Mouse (Mus musculus): Measurements from ENCODE around the gene C530025M09Rik. TPM values are rescaled to one million over a fixed set of nuclear protein-coding genes. Genes with fewer than 3 reads are reported as not detected.

Gene C530025M09Rik
- polyA plus RNA-seq, 1 experiment from 2014 or later = not detected

- no peak for ATAC-seq (ENCODE audit: insufficient read depth, low FRiP score)
- no peak overlapping the region for H3K4me2 ChIP-seq (ENCODE audit: low read depth, low read length)
- 69% methylated on average over 2 of the region's 2 CpGs for WGBS
Measured at GRCm38 (mm10) chr2:149839666-149840065, 8.7 kb upstream of the C530025M09Rik start.

DNA sequence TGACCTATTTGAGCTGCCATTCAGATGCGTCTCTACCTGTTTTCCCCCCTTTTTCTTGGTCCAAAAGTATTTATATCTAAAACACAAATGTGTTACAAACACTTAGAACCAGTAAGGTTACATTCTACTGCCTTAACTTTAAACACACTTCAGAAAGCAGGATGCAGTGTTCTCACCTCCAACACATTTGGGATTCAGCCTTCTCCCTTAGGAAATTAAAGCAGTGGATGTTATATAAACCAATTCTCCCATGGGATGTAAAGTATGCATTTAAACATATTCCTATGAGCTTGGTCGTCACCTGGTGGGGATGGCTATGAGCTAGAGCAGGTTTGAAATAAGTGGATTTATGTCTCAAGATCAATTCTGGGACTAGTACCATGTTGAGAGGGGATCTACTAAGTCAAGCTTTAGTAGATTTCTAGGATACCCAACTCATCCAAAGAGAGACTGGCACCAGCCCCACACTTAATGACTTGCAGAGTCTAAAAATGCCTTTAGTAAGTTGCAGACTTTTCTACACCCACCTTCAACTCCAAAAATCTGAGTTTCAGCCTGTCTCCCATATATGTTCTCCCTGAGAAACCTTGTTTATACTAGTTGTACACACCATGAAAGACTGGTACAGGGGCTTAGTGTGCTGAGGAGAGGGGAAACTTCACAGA is 5.6 kb upstream of the C530025M09Rik start:
- H3K27ac ChIP-seq (ENCODE audit: low read length) = no peak overlapping the region
- no peaks in the 10 kb centered on the region for H3K9me3 ChIP-seq (replicated peaks; ENCODE audit: control insufficient read depth, low read length)
- 81% methylated on average over 2 of the region's 2 CpGs for WGBS
- peaks cover 4% of the 10 kb centered on the region; the same call in 1 of the 2 replicates for H3K4me1 ChIP-seq (ENCODE audit: control insufficient read depth, insufficient read depth, low read length)
- H3K27me3 ChIP-seq (ENCODE audit: control insufficient read depth, insufficient read depth, low read length) = peaks cover 10% of the 10 kb centered on the region; the same call in 1 of the 2 replicates
- H3K4me3 ChIP-seq (replicated peaks; ENCODE audit: low read length) = no peak overlapping the region
- no peak for ATAC-seq (ENCODE audit: insufficient read depth, low FRiP score)
- H3K4me2 ChIP-seq (ENCODE audit: low read depth, low read length) = no peak overlapping the region
- no peaks in the 10 kb centered on the region for H3K36me3 ChIP-seq (ENCODE audit: control insufficient read depth, insufficient read depth, low read length)
- no peak overlapping the region for H3K9ac ChIP-seq (ENCODE audit: low read length)

More at GRCm38 (mm10) chr2:149839666-149840065, 8.7 kb upstream of the C530025M09Rik start:
- Histone ChIP-seq H3K9me3 (replicated peaks; ENCODE audit: control insufficient read depth, low read length) (no peaks in the 10 kb centered on the region), H3K4me1 (ENCODE audit: control insufficient read depth, insufficient read depth, low read length) (no peaks in the 10 kb centered on the region), H3K36me3 (ENCODE audit: control insufficient read depth, insufficient read depth, low read length) (no peaks in the 10 kb centered on the region), H3K9ac (ENCODE audit: low read length) (no peak overlapping the region), H3K27me3 (ENCODE audit: control insufficient read depth, insufficient read depth, low read length) (no peaks in the 10 kb centered on the region), H3K4me3 (replicated peaks; ENCODE audit: low read length) (no peak overlapping the region), H3K27ac (ENCODE audit: low read length) (no peak overlapping the region)

- H3K27ac ChIP-seq (ENCODE audit: low read length) = no peak overlapping the region
- H3K4me3 ChIP-seq (replicated peaks; ENCODE audit: low read length) = no peak overlapping the region
- H3K9ac ChIP-seq (ENCODE audit: low read length) = no peak overlapping the region
- H3K36me3 ChIP-seq (ENCODE audit: control insufficient read depth, insufficient read depth, low read length) = no peaks in the 10 kb centered on the region
- H3K9me3 ChIP-seq (replicated peaks; ENCODE audit: control insufficient read depth, low read length) = no peaks in the 10 kb centered on the region
- H3K4me1 ChIP-seq (ENCODE audit: control insufficient read depth, insufficient read depth, low read length) = peaks cover 12% of the 10 kb centered on the region
- H3K4me2 ChIP-seq (ENCODE audit: low read depth, low read length) = no peak overlapping the region
- ATAC-seq (ENCODE audit: insufficient read depth, low FRiP score) = no peak
- WGBS = 93% methylated on average over 1 of the region's 1 CpGs
- peaks cover 24% of the 10 kb centered on the region for H3K27me3 ChIP-seq (ENCODE audit: control insufficient read depth, insufficient read depth, low read length)
Measured at GRCm38 (mm10) chr2:149835091-149835490, 4.1 kb upstream of the C530025M09Rik start.

GRCm38 (mm10) chr2:149832301-149832700 is 1.3 kb upstream of the C530025M09Rik start:
- 13% methylated on average over 5 of the region's 5 CpGs for WGBS
- Histone ChIP-seq H3K27ac (ENCODE audit: low read length) (no peak overlapping the region), H3K9ac (ENCODE audit: low read length) (no peak overlapping the region), H3K9me3 (replicated peaks; ENCODE audit: control insufficient read depth, low read length) (no peaks in the 10 kb centered on the region), H3K4me2 (ENCODE audit: low read depth, low read length) (0 out of 2 replicates have a peak overlapping the region, but pooled peaks have one; percentile 91), H3K4me3 (replicated peaks; ENCODE audit: low read length) (peak overlapping the region; percentile 57; the same call in 1 of the 2 replicates), H3K36me3 (ENCODE audit: control insufficient read depth, insufficient read depth, low read length) (no peaks in the 10 kb centered on the region), H3K27me3 (ENCODE audit: control insufficient read depth, insufficient read depth, low read length) (peaks cover 37% of the 10 kb centered on the region), H3K4me1 (ENCODE audit: control insufficient read depth, insufficient read depth, low read length) (peaks cover 14% of the 10 kb centered on the region)
- no peak for ATAC-seq (ENCODE audit: insufficient read depth, low FRiP score)

GRCm38 (mm10) chr2:149831459-149832245 is 639 bp upstream of the C530025M09Rik start:
- Histone ChIP-seq H3K9me3 (replicated peaks; ENCODE audit: control insufficient read depth, low read length) (no peaks in the 10 kb centered on the region), H3K36me3 (ENCODE audit: control insufficient read depth, insufficient read depth, low read length) (no peaks in the 10 kb centered on the region), H3K4me1 (ENCODE audit: control insufficient read depth, insufficient read depth, low read length) (peaks cover 14% of the 10 kb centered on the region), H3K4me2 (ENCODE audit: low read depth, low read length) (peak overlapping the region; percentile 91), H3K4me3 (replicated peaks; ENCODE audit: low read length) (peak overlapping the region; percentile 57), H3K27ac (ENCODE audit: low read length) (no peak overlapping the region), H3K27me3 (ENCODE audit: control insufficient read depth, insufficient read depth, low read length) (peaks cover 37% of the 10 kb centered on the region), H3K9ac (ENCODE audit: low read length) (peak overlapping the region; percentile 63; the same call in 1 of the 2 replicates)
- WGBS = 2% methylated on average over 29 of the region's 29 CpGs
- no peak for ATAC-seq (ENCODE audit: insufficient read depth, low FRiP score)

DNA sequence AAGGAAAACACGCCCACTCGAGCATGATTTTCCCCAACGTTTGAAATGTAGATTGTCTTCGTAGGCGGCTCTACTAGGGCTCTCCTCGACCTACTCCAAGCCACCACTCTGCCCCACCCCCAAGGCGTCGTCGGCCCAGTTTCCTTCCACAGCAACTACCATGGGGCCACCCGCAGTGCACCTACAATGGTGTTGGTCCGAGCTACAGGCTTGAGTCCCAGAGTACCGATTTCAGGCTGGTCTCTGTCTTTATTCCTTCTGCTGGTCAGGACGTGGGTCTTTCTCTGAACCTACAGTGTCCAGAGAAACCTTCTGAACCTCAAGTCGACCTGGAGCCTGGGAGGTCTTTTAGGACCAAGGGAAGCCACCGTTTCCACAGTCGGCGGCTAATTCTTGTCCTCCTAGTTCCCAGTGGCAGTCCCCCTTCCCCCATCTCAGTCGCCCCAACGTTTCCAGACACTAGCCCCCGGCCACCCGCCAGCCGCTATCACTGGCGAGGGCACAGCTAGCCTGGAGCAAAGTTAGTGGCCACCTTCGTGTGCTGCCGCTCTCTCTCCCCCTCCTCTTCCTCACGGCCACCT is 968 bp downstream of the C530025M09Rik start:
- ATAC-seq (ENCODE audit: insufficient read depth, low FRiP score) = peak; percentile 42; the same call in 1 of the 2 replicates
- peak overlapping the region; percentile 63 for H3K9ac ChIP-seq (ENCODE audit: low read length)
- WGBS = 4% methylated on average over 26 of the region's 26 CpGs

DNA sequence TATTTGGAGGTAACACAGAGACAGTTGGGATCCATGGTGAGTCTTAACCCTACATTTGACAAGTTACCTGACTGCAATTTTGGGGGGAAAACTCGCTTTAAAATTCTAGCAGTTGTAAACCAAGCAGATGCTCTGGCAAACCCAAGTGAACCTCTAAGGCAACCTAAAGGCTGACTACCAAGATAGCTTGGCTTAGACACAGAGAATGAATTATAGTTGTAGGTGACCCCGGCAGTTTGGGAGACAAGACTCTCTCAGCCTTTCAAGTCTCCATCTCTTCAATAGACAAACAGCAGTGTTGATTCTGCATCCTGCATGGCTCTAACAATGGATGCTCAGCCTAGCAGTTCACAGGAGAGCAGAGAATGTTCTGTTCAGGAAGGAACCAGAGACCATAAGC is 2.1 kb downstream of the C530025M09Rik start, which contains the start of gene Syndig1:
Syndig1 (plus strand) TSS at position 301 of the 400 bp plus-strand sequence.
- WGBS = 63% methylated on average over 2 of the region's 2 CpGs
- H3K9ac ChIP-seq (ENCODE audit: low read length) = peak within 1 kb of the TSS; percentile 63
- peak within 1 kb of the TSS; percentile 91 for H3K4me2 ChIP-seq (ENCODE audit: low read depth, low read length)
- H3K4me1 ChIP-seq (ENCODE audit: control insufficient read depth, insufficient read depth, low read length) = peaks cover 14% of the 10 kb centered on the region
- H3K27ac ChIP-seq (ENCODE audit: low read length) = no peak within 1 kb of the TSS
- no peaks in the 10 kb centered on the region for H3K36me3 ChIP-seq (ENCODE audit: control insufficient read depth, insufficient read depth, low read length)
- H3K27me3 ChIP-seq (ENCODE audit: control insufficient read depth, insufficient read depth, low read length) = peaks cover 37% of the 10 kb centered on the region
- no peaks in the 10 kb centered on the region for H3K9me3 ChIP-seq (replicated peaks; ENCODE audit: control insufficient read depth, low read length)
- peak within 1 kb of the TSS; percentile 57 for H3K4me3 ChIP-seq (replicated peaks; ENCODE audit: low read length)
- ATAC-seq (ENCODE audit: insufficient read depth, low FRiP score) = no peak

More for the DNA sequence above, 968 bp downstream of the C530025M09Rik start:
- peaks cover 14% of the 10 kb centered on the region for H3K4me1 ChIP-seq (ENCODE audit: control insufficient read depth, insufficient read depth, low read length)
- peaks cover 37% of the 10 kb centered on the region for H3K27me3 ChIP-seq (ENCODE audit: control insufficient read depth, insufficient read depth, low read length)
- peak overlapping the region; percentile 91 for H3K4me2 ChIP-seq (ENCODE audit: low read depth, low read length)
- H3K9me3 ChIP-seq (replicated peaks; ENCODE audit: control insufficient read depth, low read length) = no peaks in the 10 kb centered on the region
- no peaks in the 10 kb centered on the region for H3K36me3 ChIP-seq (ENCODE audit: control insufficient read depth, insufficient read depth, low read length)
- H3K27ac ChIP-seq (ENCODE audit: low read length) = no peak overlapping the region
- peak overlapping the region; percentile 57 for H3K4me3 ChIP-seq (replicated peaks; ENCODE audit: low read length)

- Histone ChIP-seq H3K9me3 (replicated peaks; ENCODE audit: control insufficient read depth, low read length) (no peaks in the 10 kb centered on the region), H3K27ac (ENCODE audit: low read length) (no peak overlapping the region), H3K9ac (ENCODE audit: low read length) (no peak overlapping the region), H3K4me2 (ENCODE audit: low read depth, low read length) (no peak overlapping the region), H3K36me3 (ENCODE audit: control insufficient read depth, insufficient read depth, low read length) (no peaks in the 10 kb centered on the region), H3K27me3 (ENCODE audit: control insufficient read depth, insufficient read depth, low read length) (no peaks in the 10 kb centered on the region), H3K4me3 (replicated peaks; ENCODE audit: low read length) (no peak overlapping the region), H3K4me1 (ENCODE audit: control insufficient read depth, insufficient read depth, low read length) (no peaks in the 10 kb centered on the region)
- ATAC-seq (ENCODE audit: insufficient read depth, low FRiP score) = no peak
- 41% methylated on average over 2 of the region's 2 CpGs for WGBS
Measured at GRCm38 (mm10) chr2:149820201-149820600, 10.8 kb downstream of the C530025M09Rik start.

DNA sequence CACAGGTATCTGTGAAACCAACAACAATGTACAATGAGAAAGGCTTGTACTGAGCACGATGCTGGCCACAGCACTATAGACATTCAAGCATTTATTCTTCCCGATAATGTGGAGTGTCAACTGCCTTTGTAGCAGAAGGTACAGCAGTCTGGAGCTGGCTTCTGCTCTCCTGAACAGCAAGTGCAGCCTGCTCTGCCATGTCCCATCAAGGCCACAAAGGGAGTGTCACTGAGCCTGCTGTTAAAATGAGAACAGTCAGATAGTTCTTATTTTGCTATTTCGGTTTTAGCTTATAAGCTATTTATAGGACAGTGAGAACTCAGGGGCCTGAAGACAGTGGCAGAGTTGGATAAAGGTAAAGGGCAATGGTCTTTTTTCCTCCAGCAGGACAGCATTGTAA is 11.3 kb downstream of the C530025M09Rik start:
- no peaks in the 10 kb centered on the region for H3K36me3 ChIP-seq (ENCODE audit: control insufficient read depth, insufficient read depth, low read length)
- no peak overlapping the region for H3K4me3 ChIP-seq (replicated peaks; ENCODE audit: low read length)
- H3K4me2 ChIP-seq (ENCODE audit: low read depth, low read length) = no peak overlapping the region
- no peaks in the 10 kb centered on the region for H3K27me3 ChIP-seq (ENCODE audit: control insufficient read depth, insufficient read depth, low read length)
- ATAC-seq (ENCODE audit: insufficient read depth, low FRiP score) = no peak
- H3K27ac ChIP-seq (ENCODE audit: low read length) = no peak overlapping the region
- no peaks in the 10 kb centered on the region for H3K9me3 ChIP-seq (replicated peaks; ENCODE audit: control insufficient read depth, low read length)
- no peaks in the 10 kb centered on the region for H3K4me1 ChIP-seq (ENCODE audit: control insufficient read depth, insufficient read depth, low read length)
- WGBS = 83% methylated on average over 3 of the region's 3 CpGs
- H3K9ac ChIP-seq (ENCODE audit: low read length) = no peak overlapping the region
